Mouse (Mus musculus) MEL (cell line): Measurements from ENCODE around the gene Mob3a. TPM values are rescaled to one million over a fixed set of nuclear protein-coding genes. Genes with fewer than 3 reads are reported as not detected.

Experiments
- DNase-seq: peaks from one replicate; pipeline ENCODE4 v3.0.0; 2011; ENCODE audit warnings: low read depth, low spot score
- H3K27ac ChIP-seq: 2 replicates; pipeline ENCODE4 v1.5.1; 2012; ENCODE audit warnings: low read depth, mild to moderate bottlenecking, control low read depth, low read length, moderate library complexity; ENCODE audit not compliant: control insufficient read depth
- H3K27me3 ChIP-seq, 2 experiments: fragments of 150-350 bp in 1 of 2; sonication (generic) in 1 of 2; 2 replicates each; pipeline ENCODE4 v1.6.1; 2012; ENCODE audit warnings: low read length in 2 of 2, mild to moderate bottlenecking in 2 of 2, improper control_type of control experiment in 1 of 2, moderate library complexity in 1 of 2; ENCODE audit not compliant: insufficient read depth in 2 of 2, control insufficient read depth in 1 of 2
- H3K36me3 ChIP-seq, 2 experiments: 2 replicates each; pipeline ENCODE4 v1.6.1; 2012 to 2014; ENCODE audit warnings: low read length in 2 of 2, improper control_type of control experiment in 1 of 2, inconsistent platforms in 1 of 2, mild to moderate bottlenecking in 1 of 2; ENCODE audit not compliant: insufficient read depth in 2 of 2, control insufficient read depth in 1 of 2
- H3K4me1 ChIP-seq, 2 experiments: fragments of 150-350 bp in 1 of 2; sonication (generic) in 1 of 2; 2 replicates each; pipeline ENCODE4 v1.6.1; 2012; ENCODE audit warnings: low read length in 2 of 2, improper control_type of control experiment in 1 of 2, mild to moderate bottlenecking in 1 of 2; ENCODE audit not compliant: insufficient read depth in 2 of 2, control insufficient read depth in 1 of 2
- H3K4me3 ChIP-seq, 2 experiments: fragments of 150-350 bp in 1 of 2; sonication (generic) in 1 of 2; 2 replicates each; pipeline ENCODE4 v1.5.1; 2012; ENCODE audit warnings: low read depth in 2 of 2, low read length in 2 of 2, mild to moderate bottlenecking in 2 of 2, moderate library complexity in 2 of 2, control low read depth in 1 of 2, improper control_type of control experiment in 1 of 2; ENCODE audit not compliant: control insufficient read depth in 1 of 2, insufficient read depth in 1 of 2
- H3K79me2 ChIP-seq: 2 replicates; pipeline ENCODE4 v1.6.1; 2012; ENCODE audit warnings: mild to moderate bottlenecking, low read length, moderate library complexity; ENCODE audit not compliant: control insufficient read depth, poor library complexity, insufficient read depth
- H3K9ac ChIP-seq: 2 replicates; pipeline ENCODE4 v1.6.1; 2012; ENCODE audit warnings: low read depth, mild to moderate bottlenecking, control low read depth, low read length, moderate library complexity; ENCODE audit not compliant: control insufficient read depth, poor library complexity, severe bottlenecking
- H3K9me3 ChIP-seq: fragments of 150-350 bp; sonication (generic); replicated peaks from 2 replicates; pipeline ENCODE4 v1.6.1; 2012; ENCODE audit warnings: mild to moderate bottlenecking, low read length, improper control_type of control experiment, moderate library complexity; ENCODE audit not compliant: insufficient read depth
- CHD1 ChIP-seq: IDR thresholded peaks from 2 replicates; pipeline ENCODE4 v1.6.1; 2012; ENCODE audit warnings: low read depth, mild to moderate bottlenecking, inconsistent platforms, low read length, improper control_type of control experiment
- CHD2 ChIP-seq: IDR thresholded peaks from 2 replicates; pipeline ENCODE4 v1.6.1; 2011; ENCODE audit warnings: low read length, improper control_type of control experiment
- CTCF ChIP-seq, 3 experiments: IDR thresholded peaks in 2 of 3; conservative IDR thresholded peaks in 1 of 3; 2 replicates each; pipeline ENCODE4 v1.5.1; 2011 to 2012; ENCODE audit warnings: low read length in 3 of 3, low read depth in 2 of 3, mild to moderate bottlenecking in 2 of 3, improper control_type of control experiment in 1 of 3, inconsistent platforms in 1 of 3, mixed read lengths in 1 of 3, moderate library complexity in 1 of 3; ENCODE audit not compliant: control insufficient read depth in 1 of 3, insufficient read depth in 1 of 3, poor library complexity in 1 of 3, severe bottlenecking in 1 of 3
- E2F4 ChIP-seq: IDR thresholded peaks from 2 replicates; pipeline ENCODE4 v1.6.1; 2011; ENCODE audit warnings: low read depth, low read length, improper control_type of control experiment, borderline replicate concordance
- GABPA ChIP-seq: IDR thresholded peaks from 2 replicates; pipeline ENCODE4 v1.6.1; 2012; ENCODE audit warnings: low read depth, mild to moderate bottlenecking, inconsistent platforms, low read length, improper control_type of control experiment, moderate library complexity
- GATA1 ChIP-seq: IDR thresholded peaks from 2 replicates; pipeline ENCODE4 v1.6.1; 2011; ENCODE audit warnings: low read depth, low read length, improper control_type of control experiment
- HCFC1 ChIP-seq: IDR thresholded peaks from 2 replicates; pipeline ENCODE4 v1.6.1; 2012; ENCODE audit warnings: low read depth, mild to moderate bottlenecking, inconsistent platforms, low read length, improper control_type of control experiment, moderate library complexity
- JUND ChIP-seq: IDR thresholded peaks from 2 replicates; pipeline ENCODE4 v1.6.1; 2011; ENCODE audit warnings: low read depth, mild to moderate bottlenecking, improper control_type of control experiment, low read length
- MAFK ChIP-seq: IDR thresholded peaks from 2 replicates; pipeline ENCODE4 v1.6.1; 2011; ENCODE audit warnings: low read depth, mild to moderate bottlenecking, low read length, improper control_type of control experiment, borderline replicate concordance
- MAZ ChIP-seq: IDR thresholded peaks from 2 replicates; pipeline ENCODE4 v1.6.1; 2012; ENCODE audit warnings: low read depth, mild to moderate bottlenecking, inconsistent platforms, low read length, improper control_type of control experiment
- MEF2A ChIP-seq: IDR thresholded peaks from 2 replicates; pipeline ENCODE4 v1.6.1; 2014; ENCODE audit warnings: low read depth, mild to moderate bottlenecking, inconsistent platforms, low read length, improper control_type of control experiment; ENCODE audit not compliant: poor library complexity, insufficient replicate concordance, severe bottlenecking; ENCODE audit errors: extremely low read depth
- MYC ChIP-seq: IDR thresholded peaks from 2 replicates; pipeline ENCODE4 v1.6.1; 2011; ENCODE audit warnings: low read depth, mild to moderate bottlenecking, low read length, improper control_type of control experiment, moderate library complexity
- POLR2A ChIP-seq, 2 experiments: IDR thresholded peaks; 2 replicates each; pipeline ENCODE4 v1.6.1; 2011 to 2012; ENCODE audit warnings: low read length in 2 of 2, mild to moderate bottlenecking in 2 of 2, control low read depth in 1 of 2, improper control_type of control experiment in 1 of 2, low read depth in 1 of 2, moderate library complexity in 1 of 2; ENCODE audit not compliant: control insufficient read depth in 1 of 2, insufficient read depth in 1 of 2, poor library complexity in 1 of 2
- RAD21 ChIP-seq: IDR thresholded peaks from 2 replicates; pipeline ENCODE4 v1.6.1; 2011; ENCODE audit warnings: mild to moderate bottlenecking, low read depth, low read length, improper control_type of control experiment
- SIN3A ChIP-seq: IDR thresholded peaks from 2 replicates; pipeline ENCODE4 v1.6.1; 2012; ENCODE audit warnings: low read length, improper control_type of control experiment, inconsistent platforms
- SMC3 ChIP-seq: IDR thresholded peaks from 2 replicates; pipeline ENCODE4 v1.6.1; 2011; ENCODE audit warnings: low read depth, low read length, improper control_type of control experiment
- TAL1 ChIP-seq: IDR thresholded peaks from 2 replicates; pipeline ENCODE4 v1.6.1; 2012; ENCODE audit warnings: mild to moderate bottlenecking, inconsistent platforms, low read length, moderate library complexity, mixed read lengths
- USF1 ChIP-seq: IDR thresholded peaks from 2 replicates; pipeline ENCODE4 v1.6.1; 2014; ENCODE audit warnings: low read depth, mild to moderate bottlenecking, inconsistent platforms, low read length, improper control_type of control experiment, moderate library complexity
- ZC3H11A ChIP-seq: IDR thresholded peaks from 2 replicates; pipeline ENCODE4 v1.6.1; 2012; ENCODE audit warnings: low read depth, mild to moderate bottlenecking, inconsistent platforms, low read length, improper control_type of control experiment
- ZMIZ1 ChIP-seq: IDR thresholded peaks from 2 replicates; pipeline ENCODE4 v1.6.1; 2012; ENCODE audit warnings: low read depth, mild to moderate bottlenecking, inconsistent platforms, low read length, improper control_type of control experiment, moderate library complexity
- polyA plus RNA-seq, 2 experiments: library from polyadenylated mRNA; stranded (reverse) in 1 of 2; unstranded in 1 of 2; fragments of >175 nt in 1 of 2; fragments of >200 nt in 1 of 2; gene quantifications; 2 replicates each; pipeline versions ENCODE4 v1.2.1 to v1.2.4; 2012; ENCODE audit warnings: low replicate concordance in 2 of 2, low read depth in 1 of 2; ENCODE audit not compliant: insufficient read length in 2 of 2, insufficient read depth in 1 of 2, missing spikeins in 1 of 2
- total RNA-seq: library from RNA; depleted of rRNA; stranded (reverse); fragments of 300-350 nt; gene quantifications from 2 replicates; pipeline ENCODE4 v1.2.3, GENCODE M21; 2012

The Mob3a gene
- total and polyA plus RNA-seq, 3 experiments = 38.3 to 63.4 TPM; not detected in 1

DNA sequence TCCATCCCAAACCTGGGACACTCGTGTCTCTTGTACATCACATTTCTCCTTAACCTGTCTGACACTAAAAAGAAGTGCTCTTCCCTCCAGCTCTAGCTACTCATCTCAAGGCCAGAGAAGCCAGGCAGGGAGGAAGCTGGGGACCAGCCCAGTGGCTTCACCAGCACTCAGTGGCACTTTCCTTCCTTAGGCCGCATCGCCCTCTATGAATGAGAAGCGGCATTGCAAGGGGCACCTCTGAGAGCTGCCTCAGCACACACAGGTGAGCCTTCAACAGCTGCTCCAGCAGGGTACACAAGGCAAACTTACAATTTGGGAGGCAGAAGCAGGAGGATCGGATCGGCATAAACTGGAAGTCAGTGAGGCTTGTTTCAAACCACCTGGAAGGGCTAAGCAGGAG lies 17.6 kb downstream of the Mob3a start:
- H3K9me3 ChIP-seq = no peaks in the 10 kb centered on the region
- H3K27ac ChIP-seq = peak overlapping the region; percentile 75
- no peak overlapping the region for H3K9ac ChIP-seq
- H3K4me1 ChIP-seq = peaks cover 16 to 31% of the 10 kb centered on the region in 2 experiments
- TF ChIP-seq RAD21 = peak; percentile 88
- no peak for TF ChIP-seq MAZ
- TF ChIP-seq ZMIZ1 = no peak
- TF ChIP-seq HCFC1 = peak; percentile 24; the same call in 1 of the 2 replicates
- TF ChIP-seq CTCF (IDR thresholded peaks at IDR 0.05 in 2 of 3, conservative IDR thresholded peaks at IDR 0.05 in 1 of 3; ENCODE audit: control insufficient read depth in 1 of 3, insufficient read depth in 1 of 3, low read depth in 2 of 3, low read length in 3 of 3, poor library complexity in 1 of 3, severe bottlenecking in 1 of 3) = peak; percentile 81 to 94 (median 90)
- peak; percentile 65 for TF ChIP-seq ZC3H11A
- TF ChIP-seq MEF2A = no peak
- peak; percentile 50; the same call in 1 of the 2 replicates for TF ChIP-seq SIN3A
- TF ChIP-seq USF1 = no peak
- TF ChIP-seq JUND = no peak
- peak; percentile 74 for TF ChIP-seq SMC3
- TF ChIP-seq E2F4 = no peak
- no peak for TF ChIP-seq POLR2A (IDR thresholded peaks at IDR 0.05; ENCODE audit: control insufficient read depth in 1 of 2, insufficient read depth in 1 of 2, low read depth in 1 of 2, low read length in 2 of 2, poor library complexity in 1 of 2)
- TF ChIP-seq MYC = no peak
- TF ChIP-seq, all 39 proteins: peak for 6
- H3K27me3 ChIP-seq = no peaks in the 10 kb centered on the region
- no peaks in the 10 kb centered on the region for H3K79me2 ChIP-seq
- no peak overlapping the region for H3K4me3 ChIP-seq
- peak; percentile 76 for DNase-seq
- peaks cover 5 to 26% of the 10 kb centered on the region in 2 experiments; a peak in 3 of 4 replicates for H3K36me3 ChIP-seq

DNA sequence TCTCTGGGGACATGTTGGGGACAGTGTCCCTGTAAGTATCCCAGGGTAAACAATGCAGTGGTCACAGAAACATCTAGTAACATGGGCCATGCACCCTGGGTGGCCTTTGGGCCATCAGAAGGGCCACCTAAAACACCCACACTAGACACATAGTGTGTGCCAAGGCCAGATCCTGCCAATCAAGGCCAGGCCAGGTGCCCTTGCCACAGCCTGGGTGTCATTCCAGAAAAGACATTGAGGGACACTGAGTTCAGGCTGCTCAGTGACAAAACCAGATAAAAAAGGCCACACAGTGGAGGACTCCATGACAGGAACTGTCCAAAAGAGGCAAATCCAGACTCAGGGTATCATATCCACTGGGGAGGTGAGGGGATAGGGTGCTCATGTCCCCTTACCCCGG lies 18.1 kb downstream of the Mob3a start:
- Histone ChIP-seq H3K4me1 (peaks cover 16 to 31% of the 10 kb centered on the region in 2 experiments), H3K27ac (no peak overlapping the region), H3K4me3 (no peak overlapping the region), H3K9me3 (no peaks in the 10 kb centered on the region), H3K27me3 (no peaks in the 10 kb centered on the region), H3K79me2 (no peaks in the 10 kb centered on the region; the same call in 1 of the 2 replicates), H3K9ac (no peak overlapping the region), H3K36me3 (peaks cover 5 to 28% of the 10 kb centered on the region in 2 experiments; a peak in 3 of 4 replicates)
- no peak for TF ChIP-seq CHD1
- no peak for TF ChIP-seq CHD2
- no peak for TF ChIP-seq GABPA
- TF ChIP-seq MAFK = no peak
- TF ChIP-seq MYC = no peak
- TF ChIP-seq USF1 = no peak
- no peak for TF ChIP-seq TAL1
- TF ChIP-seq GATA1 = no peak
- no peak for DNase-seq
